Mouse (Mus musculus) right cerebral cortex, postnatal 36 days (tissue): Measurements from ENCODE around the gene Plbd2.
A peak's percentile ranks its signal among the peaks of the same experiment; 100 is the strongest.

ENCODE experiments used
- DNase-seq, 2 experiments: peaks; one replicate each; pipeline ENCODE4 v3.0.0; 2022; ENCODE audit warnings: low spot score in 2 of 2, mixed read lengths in 1 of 2

Gene Plbd2

GRCm38 (mm10) chr5:120503144-120503795, at the start of gene Plbd2:
Gene Plbd2 (minus strand): TSS chr5:120503625.
- DNase-seq, result peak; percentile 61 to 69

GRCm38 (mm10) chr5:120550673-120551072, 47.2 kb upstream of the Plbd2 start:
- DNase-seq, result peak in 1 of 2 experiments; percentile 48

DNA sequence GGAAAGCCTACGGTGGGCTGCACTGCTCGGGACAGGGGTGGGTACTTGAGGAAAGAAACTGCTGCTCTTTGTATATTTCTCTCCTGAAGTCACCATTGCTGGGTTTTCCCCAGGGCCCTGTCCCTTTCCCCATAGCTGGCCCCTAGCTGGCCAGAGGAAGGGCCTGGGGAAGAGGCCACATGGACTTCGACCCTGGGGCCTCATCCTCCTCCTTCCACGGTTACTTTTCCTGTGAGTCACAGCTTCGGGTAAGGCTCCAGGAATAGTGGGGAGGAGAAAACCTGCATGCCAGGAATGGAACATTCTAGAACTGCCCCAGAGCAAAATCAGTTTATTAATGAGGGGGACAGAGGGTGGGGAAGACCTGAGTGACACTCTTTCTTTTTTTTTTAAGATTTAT, 46.7 kb upstream of the Plbd2 start:
- no peak for DNase-seq

DNA sequence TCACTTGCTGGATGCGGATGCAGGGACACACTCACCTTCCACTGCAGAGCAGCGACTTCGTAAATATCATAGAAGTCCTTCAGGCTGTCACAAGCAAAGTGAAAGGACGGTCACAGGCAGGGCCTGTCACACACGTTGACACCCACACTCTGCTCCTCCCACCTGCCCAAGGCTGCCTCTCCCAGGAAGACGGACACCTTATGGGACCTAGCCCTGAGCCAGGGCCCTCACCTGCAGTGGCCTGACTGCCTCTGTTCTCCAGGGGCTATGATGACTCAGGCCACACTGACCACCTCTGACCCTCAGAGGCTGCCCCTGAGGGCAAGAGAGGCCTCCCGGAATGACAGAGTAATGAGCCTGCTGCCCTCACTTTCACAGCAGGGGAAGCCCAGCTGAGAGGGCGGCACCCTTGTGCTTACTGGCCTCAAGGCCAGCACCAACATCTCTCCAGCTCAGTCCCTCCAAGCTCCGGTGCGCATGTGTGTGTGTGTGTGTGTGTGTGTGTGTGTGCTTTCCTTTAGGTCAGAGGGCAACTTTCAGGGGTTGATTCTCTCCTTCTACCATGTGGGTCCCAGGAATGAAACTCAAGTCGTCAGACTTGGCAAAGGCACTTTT, 44.9 kb upstream of the Plbd2 start:
- DNase-seq, result no peak

DNA sequence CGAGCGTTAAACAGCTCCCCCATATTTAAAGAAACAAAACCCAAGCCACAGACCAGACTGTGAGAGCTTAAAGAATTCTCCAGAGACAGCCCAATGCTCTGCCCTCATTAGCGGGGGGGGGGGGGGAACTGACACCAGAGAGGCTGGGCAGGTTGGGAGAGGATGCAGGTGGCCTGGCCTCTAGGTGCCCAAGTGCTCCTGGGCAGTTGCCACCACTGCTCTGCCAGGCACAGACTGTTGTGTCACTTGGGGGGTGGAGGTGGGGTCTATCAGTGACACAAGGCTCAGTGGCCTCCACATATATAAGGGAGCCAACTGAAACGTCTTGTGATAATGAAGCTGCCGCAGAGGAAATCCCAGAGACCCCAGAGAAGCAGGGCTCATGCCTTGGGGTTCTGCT, 33.2 kb upstream of the Plbd2 start:
- DNase-seq, result no peak

GRCm38 (mm10) chr5:120536046-120536445, 32.6 kb upstream of the Plbd2 start:
- peak; percentile 45 to 60 for DNase-seq

DNA sequence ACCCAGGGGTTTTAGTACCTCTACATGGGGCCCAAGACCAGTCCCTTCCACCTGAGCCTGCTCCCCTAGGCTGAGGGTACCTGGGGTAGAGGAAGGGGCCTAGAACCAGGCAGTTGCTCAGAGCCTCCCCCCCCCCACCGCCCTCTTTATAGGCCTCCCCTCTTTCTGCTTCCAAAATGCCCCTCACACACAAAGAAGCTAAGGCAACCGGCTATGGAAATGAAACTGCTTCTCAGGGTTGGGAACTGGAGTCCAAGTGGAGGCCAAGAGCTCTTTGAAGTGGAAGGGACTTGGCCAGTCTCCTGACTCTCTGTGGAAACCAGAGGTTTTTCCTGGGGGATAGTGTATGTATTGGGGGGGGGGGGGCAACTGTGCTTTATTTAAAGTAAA, 31.3 kb upstream of the Plbd2 start:
- no peak for DNase-seq

GRCm38 (mm10) chr5:120534071-120534685, 30.8 kb upstream of the Plbd2 start:
- no peak for DNase-seq

- DNase-seq, result no peak
These were observed 28.2 kb upstream of the Plbd2 start for GRCm38 (mm10) chr5:120531631-120532030.

- no peak for DNase-seq
These were observed 24.0 kb upstream of the Plbd2 start for GRCm38 (mm10) chr5:120527296-120527964.

DNA sequence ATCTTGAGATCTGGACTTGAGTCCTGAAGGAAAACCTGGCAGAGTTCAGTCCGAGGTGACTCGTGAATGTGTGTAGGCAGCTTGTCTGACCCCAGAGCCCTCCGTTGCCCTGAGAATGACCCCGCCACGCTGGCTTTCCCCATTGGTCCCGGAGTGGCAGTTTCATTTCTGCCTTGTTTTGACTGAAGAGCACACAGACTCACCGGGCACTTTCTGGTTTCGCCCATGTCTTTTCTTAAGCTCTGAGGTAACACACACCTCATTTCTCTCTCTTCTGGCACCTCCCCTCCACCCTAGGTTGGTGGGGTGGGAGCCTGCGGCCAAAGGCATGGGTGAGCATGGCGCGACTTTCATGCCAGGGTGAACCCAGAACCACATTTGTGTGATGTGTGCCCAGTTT, 22.9 kb upstream of the Plbd2 start:
- no peak for DNase-seq

- no peak for DNase-seq
These were observed 22.3 kb upstream of the Plbd2 start for GRCm38 (mm10) chr5:120525737-120526136.

GRCm38 (mm10) chr5:120524736-120525135, 21.3 kb upstream of the Plbd2 start:
- DNase-seq, result no peak

- DNase-seq, result no peak
These were observed 19.2 kb upstream of the Plbd2 start for GRCm38 (mm10) chr5:120522649-120523048.

GRCm38 (mm10) chr5:120517552-120517951, 14.1 kb upstream of the Plbd2 start:
- no peak for DNase-seq

DNA sequence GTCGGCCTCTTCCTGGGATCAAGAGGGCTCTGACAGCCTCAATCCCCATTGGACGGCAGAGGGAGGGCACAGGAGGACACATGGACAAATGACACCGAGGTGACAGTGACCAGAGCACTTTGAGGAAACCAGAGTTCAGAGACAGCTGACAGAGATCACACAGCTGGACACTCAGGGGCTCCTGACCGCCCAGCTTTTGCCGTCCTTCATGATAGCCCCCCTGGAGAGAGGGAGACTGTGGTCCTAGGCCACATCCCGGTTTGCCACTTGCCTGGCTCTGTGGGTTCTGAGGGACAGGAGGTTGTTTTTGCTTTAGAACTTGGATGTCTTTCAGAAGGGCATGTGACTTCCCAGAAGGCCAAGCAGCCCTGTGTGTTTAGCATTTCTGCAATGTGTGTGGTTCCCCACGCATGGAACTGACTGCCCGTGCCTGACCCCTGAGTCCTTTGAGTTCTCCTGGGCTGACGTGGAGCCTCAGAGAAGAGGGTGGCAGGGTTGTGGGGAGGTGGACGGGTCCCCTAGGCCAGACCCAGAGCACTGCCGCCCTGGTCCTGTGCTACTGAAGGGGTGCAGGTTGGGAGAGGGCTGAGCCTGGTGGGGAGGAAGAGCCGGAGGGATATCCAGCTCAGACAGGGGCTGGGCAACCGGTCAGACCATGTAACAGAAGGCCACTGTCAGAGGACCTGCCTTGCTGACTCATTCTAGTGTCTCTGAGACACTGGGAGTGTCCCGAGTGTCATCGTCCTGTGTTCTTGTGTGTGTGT, 13.0 kb upstream of the Plbd2 start:
- DNase-seq, result no peak

GRCm38 (mm10) chr5:120515451-120515850, 12.0 kb upstream of the Plbd2 start:
- DNase-seq, result no peak

GRCm38 (mm10) chr5:120514754-120515153, 11.3 kb upstream of the Plbd2 start:
- DNase-seq, result no peak

DNA sequence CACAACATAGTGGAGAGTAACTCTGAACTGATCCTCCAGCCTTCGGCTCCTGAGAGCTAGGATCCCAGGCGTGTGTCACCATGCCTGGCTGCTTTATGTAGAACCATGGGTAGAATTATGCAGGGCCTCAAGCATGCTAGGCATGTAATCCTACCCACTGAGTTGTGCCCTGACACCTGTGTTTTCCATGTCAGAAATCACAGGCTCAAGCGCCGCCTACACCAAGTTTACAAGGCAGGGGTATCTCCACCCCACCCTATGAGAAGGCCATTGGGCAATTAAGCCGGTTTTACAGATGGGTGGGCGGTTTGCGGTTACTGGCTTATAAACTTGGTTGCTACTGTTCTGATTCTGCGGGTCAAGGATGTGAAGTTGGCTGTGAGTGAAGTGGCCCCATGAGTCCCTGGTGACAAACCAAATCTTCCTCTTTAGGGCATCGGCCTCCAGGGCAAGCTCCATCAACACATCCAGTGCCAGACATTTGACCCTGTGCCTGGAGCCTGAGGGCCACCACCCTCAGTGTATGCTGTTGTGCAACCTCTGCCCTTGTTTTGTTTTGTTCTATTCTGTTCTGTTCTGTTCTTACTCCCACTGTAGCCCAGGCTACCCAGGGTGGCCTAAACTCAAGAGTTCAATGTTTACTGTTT, 10.7 kb upstream of the Plbd2 start:
- no peak for DNase-seq

DNA sequence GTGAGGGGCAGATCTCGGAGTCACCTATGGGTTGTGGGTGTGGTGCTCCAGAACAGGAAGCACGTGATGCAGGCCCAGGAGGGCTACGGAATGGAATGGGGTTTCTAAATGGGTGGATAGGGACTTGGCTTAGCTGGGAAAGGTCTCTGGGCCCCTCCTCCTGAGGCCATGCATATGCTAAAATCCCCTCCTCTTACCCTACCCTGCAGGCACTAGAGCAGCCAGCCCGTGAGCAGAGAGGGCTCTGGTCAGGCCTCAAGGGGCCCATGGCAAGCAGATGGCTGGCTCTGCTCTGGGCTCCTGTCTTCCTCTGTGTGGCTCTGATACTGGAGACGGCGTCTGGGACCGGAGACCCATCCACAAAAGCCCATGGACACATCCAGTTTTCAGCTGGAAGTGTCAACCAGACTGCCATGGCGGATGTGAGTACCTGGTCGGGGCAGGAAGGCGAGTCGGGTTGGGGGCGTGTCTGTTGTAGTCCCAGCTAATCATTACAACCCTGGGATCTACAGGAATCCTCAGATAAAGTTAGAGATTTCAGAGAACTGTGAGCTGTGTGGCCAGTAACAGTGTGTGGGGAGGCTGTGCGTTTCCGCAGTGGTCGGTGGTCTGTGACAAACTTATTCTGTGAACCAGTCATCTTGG, 9.6 kb upstream of the Plbd2 start:
- DNase-seq, result no peak

DNA sequence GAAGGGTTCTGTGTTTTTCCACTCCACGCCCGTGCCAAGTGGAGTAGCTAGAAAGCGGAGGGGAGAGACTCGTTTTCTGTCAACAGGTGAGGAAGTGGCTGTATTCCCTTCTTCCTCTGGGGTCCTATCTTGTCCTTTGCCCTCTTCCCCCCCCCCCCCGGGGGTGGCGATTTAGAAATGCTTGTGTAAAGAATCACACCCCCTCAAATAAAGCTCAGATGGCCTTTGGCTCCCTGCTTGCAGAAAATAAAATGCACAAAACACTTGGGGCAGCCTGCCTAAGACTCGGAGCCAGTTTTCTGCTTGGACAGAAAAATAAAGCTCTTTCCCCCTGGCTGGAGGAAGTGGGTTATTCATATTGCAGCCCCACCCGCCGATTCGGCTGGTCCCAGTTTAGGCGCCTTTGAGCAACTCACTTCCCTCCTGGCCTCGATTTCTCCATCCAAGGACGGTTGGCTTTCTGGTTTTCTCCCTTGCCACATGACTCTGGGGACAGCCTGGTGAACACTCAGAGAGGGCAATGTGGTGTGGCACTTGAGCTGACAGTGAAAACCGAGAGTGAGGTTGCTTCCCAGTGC, 8.3 kb upstream of the Plbd2 start:
- DNase-seq, result no peak
